Mouse (Mus musculus): ENCODE measurements around the gene Fen1.
"Not testable (repeated sequence)": the region's sequence is repeated elsewhere in the genome, so short reads cannot be mapped to it uniquely, and the experiment has no call there.

The Fen1 gene

DNA sequence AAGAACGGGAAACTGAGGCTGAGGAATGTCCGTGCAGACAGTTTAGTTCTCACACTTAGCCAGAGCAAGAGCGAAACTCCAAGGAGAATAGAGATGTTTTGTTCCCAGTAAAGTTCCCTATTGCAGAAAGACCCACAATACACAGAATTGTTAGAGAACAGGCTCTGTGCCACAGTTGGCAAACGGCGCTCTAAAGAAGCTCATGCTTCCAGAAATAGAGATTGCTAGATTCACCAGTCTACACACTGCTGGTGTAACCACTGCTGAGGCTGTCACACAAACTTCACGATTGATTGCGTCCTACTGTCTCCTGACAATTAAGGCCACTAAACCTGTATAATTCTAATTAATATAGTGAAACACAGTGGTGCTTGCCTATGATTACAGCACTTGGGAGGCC, 22.7 kb downstream of the Fen1 start:
- no peak for DNase-seq (ENCODE audit: low spot score in 2 of 2)

DNA sequence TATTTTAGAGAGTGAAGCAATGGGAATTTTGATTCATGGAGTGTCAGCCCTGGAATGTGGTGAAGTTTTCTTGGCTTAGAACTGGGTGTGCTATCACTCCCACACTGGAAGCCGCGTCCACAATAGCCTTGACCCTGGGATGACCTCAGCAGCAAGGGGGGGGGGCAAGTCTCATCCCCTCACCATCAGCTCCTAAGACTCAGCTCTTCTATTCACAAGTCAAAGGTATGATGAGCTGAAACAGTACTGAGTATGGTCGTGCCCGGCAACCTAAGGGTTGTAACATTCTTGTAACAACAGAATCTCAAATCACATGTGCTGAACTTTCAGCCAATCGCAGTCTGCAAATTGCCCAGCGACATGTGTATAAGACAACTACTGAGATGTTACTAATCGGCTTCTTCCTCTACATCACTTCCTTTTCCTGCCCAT, 27.0 kb downstream of the Fen1 start:
- DNase-seq (ENCODE audit: low spot score in 2 of 2): no peak

DNA sequence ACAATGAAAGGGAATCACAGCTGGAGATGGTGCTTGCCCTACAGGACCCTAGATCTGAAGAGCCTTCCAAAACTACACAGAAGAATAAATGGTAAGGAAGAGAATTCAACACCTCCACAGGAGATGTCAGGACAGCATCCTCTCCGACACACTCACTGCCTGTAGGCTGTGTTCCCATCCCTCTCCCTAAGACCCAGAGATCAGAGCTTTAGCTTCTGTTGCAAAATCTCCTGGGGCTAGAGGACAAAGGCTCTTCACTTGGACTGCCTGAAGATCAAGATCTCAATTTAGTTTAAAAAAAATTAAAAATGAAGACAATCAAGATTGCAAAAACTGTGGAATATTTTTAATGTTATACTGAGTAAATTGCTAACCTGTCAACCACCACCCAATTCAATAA, 27.5 kb downstream of the Fen1 start:
- no peak for DNase-seq (ENCODE audit: low spot score in 2 of 2)

DNA sequence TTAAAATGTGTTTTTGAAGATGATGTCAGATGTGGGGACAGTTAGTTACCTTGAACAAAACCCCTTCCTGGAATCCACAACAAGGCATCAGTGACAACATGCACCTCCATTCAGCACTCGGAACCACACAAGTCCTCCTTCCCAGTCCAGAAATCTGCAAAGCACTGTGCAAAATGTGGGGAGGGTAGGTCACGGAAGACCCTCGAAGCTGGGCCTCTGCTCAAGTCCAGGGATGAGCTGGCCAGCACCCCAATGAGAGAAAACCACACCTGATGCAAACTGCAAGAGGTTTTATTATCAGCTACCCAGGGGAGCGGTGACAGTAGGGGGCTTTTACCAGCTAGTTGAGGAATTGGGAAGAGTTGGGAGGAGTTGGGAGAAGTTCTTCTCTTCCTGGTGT, 29.0 kb downstream of the Fen1 start:
- no peak for DNase-seq (ENCODE audit: low spot score in 2 of 2)

DNA sequence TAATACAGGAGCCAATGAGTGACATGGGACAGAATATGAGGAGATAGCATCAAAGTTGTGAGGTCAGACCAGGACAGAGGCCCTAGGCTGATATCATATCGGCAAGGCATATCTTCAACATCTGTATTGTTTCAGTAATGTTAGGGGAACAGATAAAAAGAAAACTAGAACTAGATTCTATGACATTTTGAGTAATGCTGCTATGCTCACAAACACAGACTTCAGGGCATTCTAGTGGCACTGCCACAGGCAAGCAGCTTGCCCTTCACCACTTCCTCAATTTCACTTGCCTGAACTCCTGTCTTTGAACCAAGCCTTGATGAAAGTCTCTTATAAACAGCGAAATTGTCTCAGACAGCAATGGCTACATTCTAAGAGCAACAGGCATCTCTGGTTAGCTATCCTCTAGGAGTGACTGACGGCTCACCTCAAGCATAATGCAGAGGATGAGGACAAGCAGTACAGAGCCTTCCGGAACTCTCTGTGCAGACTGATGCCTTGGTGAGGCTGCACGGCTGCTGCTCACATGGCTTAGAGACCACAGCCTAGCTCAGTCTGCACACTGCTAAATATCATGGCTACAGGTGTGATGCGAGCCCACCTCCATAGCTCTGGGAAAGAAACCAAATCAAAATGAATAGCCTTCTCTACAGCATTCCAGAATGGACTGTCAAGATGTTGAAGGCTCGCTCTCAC, 30.0 kb downstream of the Fen1 start:
- no peak for DNase-seq (ENCODE audit: low spot score in 2 of 2)

DNA sequence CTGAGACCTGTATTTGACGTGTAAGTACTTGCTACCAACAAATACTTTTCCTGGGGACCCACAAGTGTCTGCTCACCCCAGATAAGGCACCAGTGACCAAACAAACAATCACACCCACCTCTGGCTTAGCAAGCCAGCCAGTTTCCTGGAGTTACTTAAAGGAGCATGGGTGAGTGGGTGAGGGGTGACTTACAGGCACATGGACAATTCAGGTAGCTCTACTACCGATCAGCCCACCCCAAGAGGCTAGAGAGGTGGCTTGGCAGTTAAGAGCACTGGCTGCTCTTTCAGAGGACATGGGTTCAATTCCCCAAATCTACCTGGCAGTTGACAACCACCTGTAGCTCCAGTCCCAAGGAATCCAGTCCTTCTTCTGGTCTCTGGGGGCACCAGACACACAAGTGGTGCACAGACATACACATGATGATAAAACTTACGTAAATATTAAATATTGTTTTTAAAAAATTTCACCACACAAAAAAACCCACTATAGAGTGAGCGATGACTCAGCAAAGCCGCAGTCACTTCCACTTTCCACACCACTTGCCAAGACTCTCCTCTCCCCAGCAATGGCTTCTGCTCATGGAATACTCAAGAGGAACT, 30.8 kb downstream of the Fen1 start:
- no peak for DNase-seq (ENCODE audit: low spot score in 2 of 2)

DNA sequence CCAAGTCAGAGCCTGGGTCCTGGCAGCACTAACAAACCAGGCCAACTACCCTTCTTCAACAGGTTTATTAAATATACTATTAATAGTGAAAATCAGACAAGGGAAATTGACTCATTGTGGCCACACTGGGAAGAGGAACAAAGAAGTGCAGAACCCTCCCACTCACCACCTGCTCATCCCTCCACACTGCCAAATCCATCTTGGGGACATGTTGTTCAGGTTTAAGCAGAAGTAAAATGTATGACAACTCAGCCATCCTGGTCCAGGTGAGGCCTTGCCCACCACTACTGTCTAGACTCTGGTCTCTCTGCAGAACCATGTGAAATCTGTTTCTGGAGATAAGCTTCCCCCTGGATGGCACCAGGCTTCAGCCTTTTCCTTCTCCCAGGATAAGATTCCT, 32.1 kb downstream of the Fen1 start:
- no peak for DNase-seq (ENCODE audit: low spot score in 2 of 2)

DNA sequence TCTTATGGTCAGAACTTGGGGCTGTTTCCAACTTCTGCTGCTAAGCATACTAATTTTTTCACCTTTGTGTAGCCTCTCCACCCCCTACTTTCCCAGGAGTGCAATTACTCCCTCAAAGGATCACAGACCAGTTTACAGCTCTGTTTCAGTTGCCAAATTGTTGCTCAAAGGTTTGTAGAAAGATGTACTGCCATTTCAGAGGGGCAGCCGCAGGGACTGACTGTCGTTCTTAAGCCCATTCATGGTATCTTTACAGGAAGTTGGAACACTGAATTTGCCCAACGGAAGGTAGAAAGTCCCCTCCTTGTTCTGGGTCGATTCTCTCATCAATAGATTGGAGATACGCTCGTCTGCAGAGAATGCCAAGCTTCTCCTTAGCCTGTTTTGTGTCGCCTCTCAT, 32.6 kb downstream of the Fen1 start:
- no peak for DNase-seq (ENCODE audit: low spot score in 2 of 2)

DNA sequence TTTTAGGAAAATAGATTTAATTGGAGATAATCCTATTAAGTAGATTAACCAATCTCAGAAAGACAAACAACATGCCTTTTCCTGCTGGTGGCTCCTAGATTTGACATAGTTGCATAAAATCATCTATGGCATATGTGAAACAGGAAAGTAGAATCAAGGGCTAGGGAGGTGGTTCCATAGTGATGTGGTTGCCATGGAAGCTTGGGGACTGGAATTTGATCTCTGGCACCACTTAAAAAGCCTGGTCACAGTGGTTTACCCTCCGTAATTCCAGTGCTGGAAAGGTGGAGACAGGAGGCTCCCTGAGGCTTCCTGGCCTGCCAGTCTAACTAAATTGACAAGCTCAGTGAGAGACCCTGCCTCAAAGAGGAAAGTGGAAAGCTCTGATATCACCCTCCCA, 33.5 kb downstream of the Fen1 start:
- DNase-seq (ENCODE audit: low spot score in 2 of 2): no peak

DNA sequence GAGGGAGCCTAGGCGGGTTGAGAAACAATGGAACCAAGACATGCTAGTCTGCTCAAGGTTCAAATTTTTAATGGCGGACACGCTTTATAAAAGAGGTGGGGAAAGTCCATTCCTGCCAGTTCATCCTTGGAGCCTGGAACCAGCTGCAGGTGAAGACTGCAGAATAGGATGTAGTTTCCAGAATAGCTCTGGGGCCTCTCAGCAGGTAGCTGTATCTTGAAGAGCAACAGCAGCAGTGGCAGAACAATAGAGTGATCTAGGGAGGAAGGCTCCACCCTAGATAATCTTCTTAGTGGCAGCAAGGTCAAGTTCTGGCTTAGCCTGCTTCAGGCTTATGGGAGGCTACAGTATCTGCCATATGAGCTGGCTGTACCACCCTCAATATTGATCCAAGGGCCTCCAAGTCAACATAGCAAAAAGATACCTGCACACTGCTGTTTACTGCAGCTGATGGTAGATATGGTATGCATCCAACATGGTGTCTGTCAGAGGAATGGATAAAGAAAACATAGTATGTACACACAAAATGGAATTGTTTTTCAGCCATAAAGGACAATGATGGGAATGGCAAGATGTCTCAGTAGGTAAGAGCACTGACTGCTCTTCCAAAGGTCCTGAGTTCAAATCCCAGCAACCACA, 34.2 kb downstream of the Fen1 start:
- not testable (repeated sequence) for DNase-seq (ENCODE audit: low spot score in 2 of 2)

DNA sequence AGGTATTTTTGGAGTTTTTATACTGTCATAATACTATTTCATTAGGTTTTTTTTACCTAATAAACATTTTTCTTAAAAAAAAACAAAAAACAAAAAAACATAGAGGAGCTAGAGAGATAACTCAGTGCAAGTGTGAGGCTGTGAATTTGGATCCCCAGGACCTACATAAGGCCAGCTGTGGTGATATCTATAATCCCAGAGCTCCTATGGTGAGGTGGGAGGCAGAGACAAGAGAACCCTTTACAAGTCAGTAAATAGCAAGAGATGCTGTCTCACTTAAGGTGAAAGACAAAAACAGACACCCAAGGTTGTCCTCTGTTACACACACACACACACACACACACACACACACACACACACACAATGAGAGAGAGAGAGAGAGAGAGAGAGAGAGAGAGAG, 34.8 kb downstream of the Fen1 start:
- DNase-seq (ENCODE audit: low spot score in 2 of 2): no peak

DNA sequence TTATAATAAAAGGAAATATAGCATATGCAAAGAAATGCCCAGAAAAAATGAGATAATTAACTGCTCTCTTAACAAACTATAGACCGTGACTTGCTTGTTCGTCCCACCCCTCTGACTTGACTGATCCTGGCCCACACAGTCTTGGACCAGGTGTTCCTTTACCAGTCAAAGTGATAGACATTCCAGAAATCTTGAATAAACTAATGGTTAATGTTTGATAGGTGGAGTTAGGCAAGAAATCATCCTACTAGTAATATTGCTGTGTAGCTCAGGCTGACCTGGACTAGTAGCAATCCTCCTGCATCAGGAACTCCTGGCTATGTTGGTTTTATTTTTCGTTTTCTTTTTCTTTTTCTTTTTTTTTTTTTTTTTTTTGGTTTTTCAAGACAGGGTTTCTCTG, 35.5 kb downstream of the Fen1 start:
- no peak for DNase-seq (ENCODE audit: low spot score in 2 of 2)

DNA sequence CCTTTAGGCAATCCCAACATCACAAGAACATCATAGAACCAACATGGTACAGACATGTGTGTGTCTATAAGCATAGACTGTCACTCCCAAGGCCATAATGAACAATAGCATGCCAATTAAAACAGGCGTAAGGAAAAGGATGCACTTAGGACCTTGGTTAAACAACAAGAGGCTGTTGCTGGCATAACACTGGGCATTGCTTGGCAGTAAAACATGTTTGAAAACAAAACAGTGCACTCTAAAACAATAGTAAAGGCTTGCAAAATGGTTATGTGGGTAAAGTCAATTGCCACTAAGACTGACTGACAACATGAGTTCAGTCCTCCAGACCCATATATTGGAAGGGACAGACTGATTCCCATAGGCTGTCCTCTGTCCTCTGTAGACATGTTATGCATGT, 36.0 kb downstream of the Fen1 start:
- no peak for DNase-seq (ENCODE audit: low spot score in 2 of 2)

DNA sequence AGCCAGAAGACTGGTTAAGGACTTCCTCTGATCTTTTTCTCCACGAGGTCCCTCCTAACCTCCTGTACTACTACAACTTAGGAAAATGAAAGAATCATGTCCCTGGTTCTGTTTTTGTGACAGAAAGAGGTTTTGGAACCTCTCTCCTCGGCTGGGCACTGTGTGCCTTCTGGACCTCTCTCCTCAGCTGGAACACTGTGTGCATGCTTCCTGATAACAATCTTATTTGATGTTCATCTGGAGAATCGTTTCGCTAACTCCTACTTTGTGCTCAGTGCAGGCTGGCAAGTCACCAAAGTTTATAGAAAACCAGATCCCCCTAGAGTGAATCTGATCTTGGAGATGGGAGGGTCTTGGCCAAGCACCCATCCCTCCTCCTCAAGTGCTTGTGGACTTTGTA, 36.9 kb downstream of the Fen1 start:
- no peak for DNase-seq (ENCODE audit: low spot score in 2 of 2)

DNA sequence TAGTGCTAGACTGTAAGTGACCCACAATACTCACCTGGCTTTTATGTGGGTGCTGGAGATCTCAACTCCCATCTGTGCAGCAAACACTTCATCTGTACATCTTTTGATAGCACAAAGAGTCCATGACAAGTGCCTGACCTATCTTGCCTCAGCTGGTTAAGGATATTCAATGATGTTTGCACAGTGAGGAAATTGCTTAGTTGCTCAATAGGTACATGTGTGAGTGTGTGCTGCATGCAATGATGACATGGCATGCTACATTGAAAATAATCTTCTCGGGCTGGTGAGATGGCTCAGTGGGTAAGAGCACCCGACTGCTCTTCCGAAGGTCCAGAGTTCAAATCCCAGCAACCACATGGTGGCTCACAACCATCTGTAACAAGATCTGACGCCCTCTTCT, 38.0 kb downstream of the Fen1 start:
- not testable (repeated sequence) for DNase-seq (ENCODE audit: low spot score in 2 of 2)

DNA sequence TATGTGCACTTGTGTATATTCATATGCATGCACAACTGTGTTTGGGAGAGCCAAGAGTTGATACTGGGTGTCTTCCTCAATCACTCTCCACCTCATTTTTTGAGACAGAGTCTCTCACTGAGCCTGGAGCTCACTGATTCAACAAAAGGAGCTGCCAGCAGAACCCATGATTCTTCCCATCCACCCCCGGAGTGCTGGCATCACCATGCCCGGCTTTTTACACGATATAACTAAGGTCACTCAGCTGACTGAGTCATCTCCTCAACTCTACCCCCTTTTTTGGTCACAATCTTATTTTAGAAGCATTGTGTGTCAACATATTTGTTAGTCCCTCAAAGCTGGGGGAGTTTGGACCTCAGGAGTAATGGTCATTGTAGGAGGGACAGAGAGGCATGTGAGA, 40.1 kb downstream of the Fen1 start:
- no peak for DNase-seq (ENCODE audit: low spot score in 2 of 2)

DNA sequence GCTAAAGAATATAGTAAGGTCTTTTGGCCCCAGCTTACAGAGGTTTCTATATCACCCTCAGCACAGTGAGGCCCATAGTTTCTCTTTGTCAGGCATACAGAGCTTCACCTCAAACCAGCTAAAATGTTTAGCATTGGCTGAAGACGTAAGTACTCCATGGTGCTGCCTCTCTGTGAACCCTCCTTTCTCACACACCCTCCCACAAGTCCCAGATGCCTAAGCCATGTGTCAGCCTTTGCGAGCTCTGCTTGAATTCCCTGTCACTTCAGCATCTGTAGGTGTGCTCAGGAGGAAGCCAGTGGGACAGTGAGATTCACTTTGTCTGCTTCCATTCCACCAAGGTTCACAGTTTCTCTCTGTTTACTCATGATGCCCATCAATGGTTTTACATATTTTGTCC, 46.2 kb downstream of the Fen1 start:
- no peak for DNase-seq (ENCODE audit: low spot score in 2 of 2)

DNA sequence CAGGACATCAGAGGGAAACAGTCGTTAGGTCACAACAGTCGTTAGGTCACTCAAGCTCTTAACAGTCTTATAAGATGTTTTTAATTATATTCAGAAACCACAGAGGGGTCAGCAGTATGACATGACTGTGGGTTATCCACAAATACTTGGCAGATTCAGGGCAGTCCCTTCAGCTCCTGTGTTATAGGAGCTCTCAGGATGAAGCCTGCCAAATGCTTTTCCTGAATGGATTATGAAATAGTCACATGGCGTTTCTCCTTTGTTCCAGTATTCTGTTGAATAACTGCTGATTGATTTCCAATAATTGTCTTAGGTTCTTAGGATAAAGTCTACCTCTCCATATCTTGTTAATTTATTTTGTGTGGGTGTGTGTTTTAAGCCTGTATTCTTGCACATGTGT, 54.8 kb downstream of the Fen1 start:
- DNase-seq (ENCODE audit: low spot score in 2 of 2): no peak

Measured in cerebellum, postnatal 4 days (tissue).